Mouse (Mus musculus) hindbrain, embryonic 16.5 days (tissue): Measurements from ENCODE around the gene Wdpcp. TPM values are rescaled to one million over a fixed set of nuclear protein-coding genes. Genes with fewer than 3 reads are reported as not detected.

Source experiments
- ATAC-seq: fragments of 200-750 bp; cut with Nextera tagmentation; 2 replicates; pipeline ENCODE4 v1.8.0; 2017; ENCODE audit warnings: moderate TSS enrichment, moderate library complexity
- H3K27ac ChIP-seq: fragments of 300-500 bp; sonication (generic); 2 replicates; pipeline ENCODE4 v1.5.1; 2014; ENCODE audit warnings: low read depth, mild to moderate bottlenecking, control low read depth, low read length, moderate library complexity
- H3K27me3 ChIP-seq: fragments of 300-500 bp; sonication (generic); replicated peaks from 2 replicates; pipeline ENCODE4 v1.6.1; 2014; ENCODE audit warnings: low read length; ENCODE audit not compliant: control insufficient read depth, insufficient read depth
- H3K36me3 ChIP-seq: fragments of 300-500 bp; sonication (generic); 2 replicates; pipeline ENCODE4 v1.6.1; 2014; ENCODE audit warnings: mild to moderate bottlenecking, low read length, moderate library complexity, mixed read lengths; ENCODE audit not compliant: control insufficient read depth, insufficient read depth
- H3K4me1 ChIP-seq: fragments of 300-500 bp; sonication (generic); 2 replicates; pipeline ENCODE4 v1.6.1; 2014; ENCODE audit warnings: low read depth, low read length; ENCODE audit not compliant: control insufficient read depth, insufficient read depth
- H3K4me2 ChIP-seq: fragments of 300-500 bp; sonication (generic); 2 replicates; pipeline ENCODE4 v1.6.1; 2014; ENCODE audit warnings: mild to moderate bottlenecking, low read length, control low read depth, moderate library complexity
- H3K4me3 ChIP-seq: fragments of 300-500 bp; sonication (generic); 2 replicates; pipeline ENCODE4 v1.5.1; 2014; ENCODE audit warnings: mild to moderate bottlenecking, low read length, control low read depth, moderate library complexity
- H3K9ac ChIP-seq: fragments of 300-500 bp; sonication (generic); 2 replicates; pipeline ENCODE4 v1.6.1; 2014; ENCODE audit warnings: low read depth, mild to moderate bottlenecking, control low read depth, low read length, moderate library complexity
- H3K9me3 ChIP-seq: fragments of 300-500 bp; sonication (generic); 2 replicates; pipeline ENCODE4 v1.6.1; 2014; ENCODE audit warnings: mild to moderate bottlenecking, low read length, moderate library complexity; ENCODE audit not compliant: control insufficient read depth
- WGBS: fragments of 180-500 bp; shearing (Covaris S2); extraction: QIAGEN DNeasy Blood & Tissue Kit; methylation state at CpG from one replicate; pipeline ENCODE4 v1.1.7; 2014; 5-methylcytosine and 5-hydroxymethylcytosine counted together
- polyA plus RNA-seq: library from polyadenylated mRNA; unstranded; fragments of >200 nt; fragmentation: Nextera tagmentation; extraction: Ambion mirVana; gene quantifications from 2 replicates; pipeline ENCODE4 v1.2.1, GENCODE M21; 2015

The Wdpcp gene
- polyA plus RNA-seq, 1 experiment from 2014 or later, result 11.4 TPM

DNA sequence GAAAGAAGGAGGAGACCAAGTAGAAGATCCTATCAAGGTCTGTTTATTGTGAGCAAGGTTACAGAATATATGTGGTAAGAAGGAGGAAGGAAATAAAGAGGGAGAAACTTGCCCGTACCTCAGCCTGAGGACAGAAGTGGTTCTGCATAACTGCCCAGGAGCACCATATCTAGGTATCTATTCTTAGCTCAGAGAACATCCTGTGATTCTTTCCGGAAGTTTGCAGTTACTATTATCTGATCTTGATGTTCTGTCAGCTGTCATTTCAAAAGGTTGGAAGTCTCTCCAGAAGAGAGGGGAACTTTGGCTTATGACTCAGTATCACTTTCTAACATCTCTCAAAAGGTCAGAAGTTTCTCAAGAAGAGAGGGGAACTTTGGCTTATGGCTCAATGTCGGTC, 216.8 kb downstream of the Wdpcp start:
- H3K27ac ChIP-seq, result no peak overlapping the region
- no peak overlapping the region for H3K4me2 ChIP-seq
- H3K27me3 ChIP-seq, result no peaks in the 10 kb centered on the region
- H3K9me3 ChIP-seq, result no peaks in the 10 kb centered on the region
- WGBS, result 97% methylated on average over 3 of the region's 3 CpGs
- no peak for ATAC-seq
- H3K36me3 ChIP-seq, result no peaks in the 10 kb centered on the region
- H3K4me3 ChIP-seq, result no peak overlapping the region
- H3K9ac ChIP-seq, result no peak overlapping the region
- no peaks in the 10 kb centered on the region for H3K4me1 ChIP-seq

DNA sequence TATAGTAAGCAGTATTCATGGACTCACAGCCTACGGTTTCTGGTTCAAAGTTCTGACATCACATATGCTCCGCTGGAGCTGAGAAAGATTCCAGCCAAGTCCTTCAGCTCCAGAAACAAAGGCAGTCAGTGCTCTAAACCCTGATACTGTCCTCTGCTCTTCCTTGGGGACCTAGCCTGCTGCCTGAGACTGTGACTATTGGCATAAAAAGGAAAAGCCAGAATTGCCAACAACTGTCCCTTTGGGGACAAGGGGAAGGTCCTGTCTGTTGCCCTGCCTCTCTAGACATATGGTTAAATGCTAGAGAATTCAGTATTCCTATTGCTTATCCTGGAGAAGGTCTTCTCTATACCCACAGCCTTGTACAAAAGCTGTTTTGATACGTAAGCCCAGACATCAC, 252.9 kb downstream of the Wdpcp start:
- Histone ChIP-seq H3K27ac (no peak overlapping the region), H3K36me3 (no peaks in the 10 kb centered on the region), H3K9me3 (no peaks in the 10 kb centered on the region), H3K4me3 (no peak overlapping the region), H3K4me1 (no peaks in the 10 kb centered on the region), H3K27me3 (no peaks in the 10 kb centered on the region), H3K9ac (no peak overlapping the region), H3K4me2 (no peak overlapping the region)
- 90% methylated on average over 3 of the region's 3 CpGs for WGBS
- no peak for ATAC-seq

DNA sequence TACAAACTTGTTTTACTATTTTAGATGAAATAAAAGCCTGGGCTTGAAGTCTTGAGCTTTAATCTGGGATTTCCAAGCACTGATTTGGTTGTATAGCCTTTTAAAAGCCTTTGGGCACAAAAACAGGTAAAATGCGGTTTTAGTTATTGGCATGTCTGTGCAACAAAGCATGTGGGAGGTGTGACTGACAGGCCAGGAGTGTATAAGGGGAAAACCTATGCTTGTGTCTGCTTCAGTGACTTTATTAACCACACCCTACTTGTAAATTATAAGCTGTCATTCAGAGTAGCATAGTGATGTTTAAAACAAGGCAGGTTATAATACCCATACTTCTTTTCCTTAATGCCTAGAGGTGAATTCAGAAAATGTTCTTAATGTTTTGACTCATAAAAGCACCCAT, 254.5 kb downstream of the Wdpcp start:
- H3K4me1 ChIP-seq, result no peaks in the 10 kb centered on the region
- 74% methylated on average over 1 of the region's 1 CpGs for WGBS
- no peaks in the 10 kb centered on the region for H3K9me3 ChIP-seq
- no peaks in the 10 kb centered on the region for H3K36me3 ChIP-seq
- no peak for ATAC-seq
- H3K27ac ChIP-seq, result no peak overlapping the region
- H3K27me3 ChIP-seq, result no peaks in the 10 kb centered on the region
- no peak overlapping the region for H3K4me2 ChIP-seq
- no peak overlapping the region for H3K4me3 ChIP-seq
- H3K9ac ChIP-seq, result no peak overlapping the region

DNA sequence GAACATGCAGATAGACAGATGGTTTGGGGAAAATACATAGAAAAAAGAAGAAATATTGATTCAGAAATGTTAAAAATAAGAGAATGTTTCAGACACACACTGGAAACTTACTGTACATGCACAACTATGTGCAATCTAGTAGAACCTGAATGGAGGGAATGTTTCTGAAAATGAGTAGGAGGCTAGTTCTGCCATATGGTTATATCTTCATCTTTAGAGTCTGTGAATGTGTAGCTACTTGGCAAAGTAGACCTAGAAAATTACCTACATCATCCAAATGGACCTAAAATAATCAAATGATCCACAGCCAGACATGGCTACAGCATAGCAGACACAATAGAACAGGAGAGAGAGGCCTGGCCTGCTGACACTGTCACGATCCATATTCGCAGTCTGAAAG, 275.0 kb downstream of the Wdpcp start:
- H3K9ac ChIP-seq, result no peak overlapping the region
- no peak for ATAC-seq
- H3K9me3 ChIP-seq, result no peaks in the 10 kb centered on the region
- WGBS, result 92% methylated on average over 2 of the region's 2 CpGs
- no peaks in the 10 kb centered on the region for H3K4me1 ChIP-seq
- H3K27ac ChIP-seq, result no peak overlapping the region
- H3K4me2 ChIP-seq, result no peak overlapping the region
- no peak overlapping the region for H3K4me3 ChIP-seq
- H3K27me3 ChIP-seq, result no peaks in the 10 kb centered on the region
- H3K36me3 ChIP-seq, result no peaks in the 10 kb centered on the region

DNA sequence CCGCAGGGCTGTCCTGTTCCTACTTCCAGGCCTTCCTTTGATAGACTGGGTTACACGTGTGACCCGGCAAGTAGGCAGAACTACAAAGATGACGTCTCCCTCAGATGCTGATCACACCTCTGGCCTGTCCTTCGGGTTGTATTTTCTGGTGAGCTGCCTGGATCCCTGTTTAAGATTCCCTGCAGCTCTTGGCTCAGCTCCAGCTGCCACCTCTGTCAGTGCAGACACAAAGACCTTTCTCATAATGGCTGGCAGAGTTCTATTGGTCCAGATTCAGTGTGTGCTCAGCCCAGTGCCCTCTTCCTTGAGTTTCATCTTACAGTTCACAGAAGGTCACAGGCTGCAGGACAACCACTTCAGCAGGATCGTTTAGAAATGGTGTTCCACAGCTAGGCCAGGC, 292.0 kb downstream of the Wdpcp start:
- 36% methylated on average over 6 of the region's 6 CpGs for WGBS
- Histone ChIP-seq H3K27ac (no peak overlapping the region), H3K4me1 (no peaks in the 10 kb centered on the region), H3K4me3 (no peak overlapping the region), H3K9me3 (no peaks in the 10 kb centered on the region), H3K9ac (no peak overlapping the region), H3K36me3 (no peaks in the 10 kb centered on the region), H3K4me2 (no peak overlapping the region), H3K27me3 (no peaks in the 10 kb centered on the region)
- ATAC-seq, result peak; percentile 76

- H3K27ac ChIP-seq, result no peak overlapping the region
- H3K9ac ChIP-seq, result no peak overlapping the region
- no peaks in the 10 kb centered on the region for H3K36me3 ChIP-seq
- H3K27me3 ChIP-seq, result no peaks in the 10 kb centered on the region
- WGBS, result 54% methylated on average over 6 of the region's 6 CpGs
- ATAC-seq, result no peak
- no peak overlapping the region for H3K4me3 ChIP-seq
- no peak overlapping the region for H3K4me2 ChIP-seq
- no peaks in the 10 kb centered on the region for H3K4me1 ChIP-seq
- no peaks in the 10 kb centered on the region for H3K9me3 ChIP-seq
Observed at GRCm38 (mm10) chr11:21864516-21864915, 292.5 kb downstream of the Wdpcp start.

- Histone ChIP-seq H3K4me3 (no peak overlapping the region), H3K36me3 (no peaks in the 10 kb centered on the region)
Observed at GRCm38 (mm10) chr11:21868675-21869074, 296.6 kb downstream of the Wdpcp start.

DNA sequence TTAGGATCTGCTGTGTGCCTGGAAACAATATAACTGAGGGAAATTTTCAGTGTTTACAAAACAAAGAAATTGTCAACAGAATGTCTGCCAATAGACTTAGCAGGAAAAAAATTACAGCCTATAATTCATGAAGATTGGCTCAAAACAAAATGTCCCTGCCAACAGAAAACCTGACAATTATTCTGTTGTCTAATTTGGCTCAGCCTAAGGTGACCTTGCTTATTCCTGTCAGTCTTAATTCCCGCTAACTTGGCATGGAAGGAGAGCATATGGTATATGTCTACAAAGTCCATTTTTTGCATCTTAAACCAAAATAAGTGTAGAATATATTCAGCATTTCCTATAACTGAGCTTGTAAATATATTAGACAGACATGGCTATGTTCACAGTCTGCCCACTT, 298.8 kb downstream of the Wdpcp start:
- Histone ChIP-seq H3K9me3 (no peaks in the 10 kb centered on the region; the same call in 1 of the 2 replicates), H3K4me3 (no peak overlapping the region), H3K9ac (no peak overlapping the region), H3K4me1 (no peaks in the 10 kb centered on the region), H3K4me2 (no peak overlapping the region), H3K36me3 (no peaks in the 10 kb centered on the region), H3K27me3 (no peaks in the 10 kb centered on the region), H3K27ac (no peak overlapping the region)
- WGBS, result 80% methylated on average over 1 of the region's 1 CpGs
- no peak for ATAC-seq

More at GRCm38 (mm10) chr11:21868675-21869074, 296.6 kb downstream of the Wdpcp start:
- no peak for ATAC-seq
- 76% methylated on average over 3 of the region's 3 CpGs for WGBS
- Histone ChIP-seq H3K4me1 (no peaks in the 10 kb centered on the region), H3K27ac (no peak overlapping the region), H3K9ac (no peak overlapping the region), H3K9me3 (no peaks in the 10 kb centered on the region), H3K4me2 (no peak overlapping the region), H3K27me3 (no peaks in the 10 kb centered on the region)

DNA sequence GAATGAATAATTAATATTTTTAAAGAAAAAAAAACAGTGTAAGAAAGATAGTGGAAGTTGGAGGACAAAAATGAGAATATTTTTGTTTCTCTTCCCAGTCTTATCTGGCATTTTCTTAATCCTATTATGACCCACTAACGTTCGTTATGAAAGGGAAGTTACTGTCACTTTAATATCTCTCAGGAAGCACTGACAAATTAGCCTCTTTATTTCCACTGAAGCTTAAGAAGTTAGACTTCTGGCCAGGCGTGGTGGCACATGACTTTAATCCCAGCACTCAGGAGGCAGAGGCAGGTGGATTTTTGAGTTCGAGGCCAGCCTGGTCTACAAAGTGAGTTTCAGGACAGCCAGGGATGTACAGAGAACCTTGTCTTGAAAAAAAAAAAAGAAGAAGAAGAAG, 299.7 kb downstream of the Wdpcp start:
- Histone ChIP-seq H3K4me3 (no peak overlapping the region), H3K9ac (no peak overlapping the region), H3K36me3 (no peaks in the 10 kb centered on the region), H3K4me1 (no peaks in the 10 kb centered on the region), H3K27ac (no peak overlapping the region), H3K27me3 (no peaks in the 10 kb centered on the region), H3K9me3 (no peaks in the 10 kb centered on the region; the same call in 1 of the 2 replicates), H3K4me2 (no peak overlapping the region)
- no peak for ATAC-seq
- 78% methylated on average over 4 of the region's 4 CpGs for WGBS

GRCm38 (mm10) chr11:21875077-21875476, 303.0 kb downstream of the Wdpcp start:
- Histone ChIP-seq H3K27ac (no peak overlapping the region), H3K4me3 (no peak overlapping the region), H3K27me3 (no peaks in the 10 kb centered on the region), H3K9ac (no peak overlapping the region), H3K4me2 (no peak overlapping the region), H3K4me1 (no peaks in the 10 kb centered on the region), H3K9me3 (no peaks in the 10 kb centered on the region; the same call in 1 of the 2 replicates), H3K36me3 (no peaks in the 10 kb centered on the region)
- WGBS, result 79% methylated on average over 2 of the region's 2 CpGs
- no peak for ATAC-seq
